Mouse (Mus musculus) kidney, embryonic 14.5 days (tissue): Measurements from ENCODE around the gene Gm45753. TPM values are rescaled to one million over a fixed set of nuclear protein-coding genes. Genes with fewer than 3 reads are reported as not detected.

Experiments used
- ATAC-seq: fragments of 200-750 bp; cut with Nextera tagmentation; 2 replicates; pipeline ENCODE4 v1.8.0; 2017; ENCODE audit warnings: moderate number of reproducible peaks, mild to moderate bottlenecking, moderate TSS enrichment, moderate library complexity; ENCODE audit not compliant: low FRiP score, low TSS enrichment
- H3K27ac ChIP-seq: fragments of 300-500 bp; sonication (generic); 2 replicates; pipeline ENCODE4 v1.5.1; 2014; ENCODE audit warnings: low read depth, mild to moderate bottlenecking, low read length, moderate library complexity, mixed read lengths
- H3K27me3 ChIP-seq: fragments of 300-500 bp; sonication (generic); 2 replicates; pipeline ENCODE4 v1.6.1; 2014; ENCODE audit warnings: mild to moderate bottlenecking, low read length; ENCODE audit not compliant: control insufficient read depth, insufficient read depth
- H3K36me3 ChIP-seq: fragments of 300-500 bp; sonication (generic); 2 replicates; pipeline ENCODE4 v1.6.1; 2014; ENCODE audit warnings: low read length, mixed read lengths; ENCODE audit not compliant: control insufficient read depth, insufficient read depth
- H3K4me1 ChIP-seq: fragments of 300-500 bp; sonication (generic); 2 replicates; pipeline ENCODE4 v1.6.1; 2014; ENCODE audit warnings: low read length, mixed read lengths; ENCODE audit not compliant: control insufficient read depth, insufficient read depth
- H3K4me2 ChIP-seq: fragments of 300-500 bp; sonication (generic); replicated peaks from 2 replicates; pipeline ENCODE4 v1.6.1; 2014; ENCODE audit warnings: low read depth, mild to moderate bottlenecking, low read length
- H3K4me3 ChIP-seq: fragments of 300-500 bp; sonication (generic); 2 replicates; pipeline ENCODE4 v1.5.1; 2014; ENCODE audit warnings: mild to moderate bottlenecking, low read length
- H3K9ac ChIP-seq: fragments of 300-500 bp; sonication (generic); 2 replicates; pipeline ENCODE4 v1.6.1; 2014; ENCODE audit warnings: low read depth, mild to moderate bottlenecking, low read length, moderate library complexity
- H3K9me3 ChIP-seq: fragments of 300-500 bp; sonication (generic); 2 replicates; pipeline ENCODE4 v1.6.1; 2016; ENCODE audit warnings: low read length; ENCODE audit not compliant: control insufficient read depth
- WGBS: fragments of 180-500 bp; shearing (Covaris S2); extraction: QIAGEN DNeasy Blood & Tissue Kit; methylation state at CpG from one replicate; pipeline ENCODE4 v1.1.7; 2014; 5-methylcytosine and 5-hydroxymethylcytosine counted together
- polyA plus RNA-seq: library from polyadenylated mRNA; unstranded; fragments of >200 nt; fragmentation: Nextera tagmentation; extraction: Ambion mirVana; gene quantifications from 2 replicates; pipeline ENCODE4 v1.2.1, GENCODE M21; 2014

Gm45753 gene
- polyA plus RNA-seq, 1 experiment from 2014 or later = not detected

DNA sequence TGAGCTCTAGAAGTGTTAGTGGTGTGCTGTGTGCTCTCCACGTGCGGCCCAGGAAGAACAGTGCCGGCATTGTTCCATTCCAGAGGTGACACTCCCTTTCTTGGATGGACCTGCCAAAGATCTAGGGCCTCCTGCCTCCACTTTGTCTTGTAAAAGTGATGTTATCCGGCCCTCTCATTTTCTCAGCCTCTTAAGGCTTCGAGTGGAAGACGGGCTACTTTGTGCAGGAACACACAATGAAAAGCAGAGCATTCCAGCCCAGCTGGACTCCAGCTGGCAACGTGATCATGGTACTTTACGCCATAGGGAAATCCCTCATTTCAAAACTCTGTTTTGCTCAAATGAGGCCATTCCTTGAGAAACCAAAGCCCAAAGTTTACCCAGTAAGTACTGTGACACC, 41.3 kb downstream of the Gm45753 start:
- no peaks in the 10 kb centered on the region for H3K36me3 ChIP-seq
- ATAC-seq = no peak
- H3K4me3 ChIP-seq = no peak overlapping the region
- 85% methylated on average over 8 of the region's 8 CpGs for WGBS
- H3K4me2 ChIP-seq = no peak overlapping the region
- no peaks in the 10 kb centered on the region for H3K4me1 ChIP-seq
- no peak overlapping the region for H3K9ac ChIP-seq
- H3K9me3 ChIP-seq = no peaks in the 10 kb centered on the region
- H3K27me3 ChIP-seq = no peaks in the 10 kb centered on the region
- no peak overlapping the region for H3K27ac ChIP-seq

DNA sequence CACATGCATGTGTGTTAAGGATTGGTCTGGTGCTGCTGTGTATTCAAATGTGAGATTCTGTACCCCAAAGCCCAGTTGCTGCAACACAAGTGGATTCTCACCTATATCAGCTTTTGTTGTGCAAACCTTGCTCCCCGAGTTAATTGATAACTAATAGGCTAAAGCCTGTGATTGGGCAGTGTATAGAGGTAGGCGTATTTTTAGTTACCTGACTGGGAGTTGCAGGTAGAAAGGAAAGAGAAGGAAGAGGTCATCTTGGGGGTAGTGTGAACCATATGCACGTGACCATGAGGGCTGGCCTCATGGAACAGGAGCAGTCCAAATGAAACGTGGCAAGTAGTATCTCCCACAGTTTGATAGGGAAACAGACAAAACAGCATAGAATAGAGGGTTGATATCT, 43.3 kb downstream of the Gm45753 start:
- Histone ChIP-seq H3K4me2 (no peak overlapping the region), H3K27ac (no peak overlapping the region), H3K9ac (no peak overlapping the region), H3K36me3 (no peaks in the 10 kb centered on the region), H3K4me1 (no peaks in the 10 kb centered on the region), H3K4me3 (no peak overlapping the region), H3K27me3 (no peaks in the 10 kb centered on the region), H3K9me3 (no peaks in the 10 kb centered on the region)
- ATAC-seq = no peak
- 82% methylated on average over 4 of the region's 4 CpGs for WGBS

DNA sequence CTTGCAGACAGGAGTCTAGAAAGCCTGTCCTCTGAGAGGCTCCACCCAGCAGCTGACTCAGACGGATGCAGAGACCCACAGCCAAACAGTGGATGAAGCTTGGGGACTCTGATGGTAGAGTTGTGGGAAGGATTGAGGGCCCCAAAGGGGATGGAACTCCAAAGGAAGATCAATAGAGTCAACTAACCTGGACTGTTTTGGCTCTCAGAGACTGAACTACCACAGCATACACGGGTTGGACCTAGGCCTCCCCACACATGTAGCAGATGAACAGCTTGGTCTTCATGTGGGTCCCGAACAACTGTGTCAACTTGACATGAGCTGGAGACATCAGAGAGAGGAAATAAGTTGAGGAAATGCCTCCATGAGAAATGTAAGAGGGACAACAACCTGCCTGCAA, 45.4 kb downstream of the Gm45753 start:
- Histone ChIP-seq H3K4me1 (no peaks in the 10 kb centered on the region), H3K27me3 (no peaks in the 10 kb centered on the region), H3K36me3 (no peaks in the 10 kb centered on the region), H3K27ac (no peak overlapping the region), H3K9me3 (no peaks in the 10 kb centered on the region), H3K4me3 (no peak overlapping the region), H3K9ac (no peak overlapping the region), H3K4me2 (no peak overlapping the region)
- no peak for ATAC-seq
- 89% methylated on average over 3 of the region's 3 CpGs for WGBS

DNA sequence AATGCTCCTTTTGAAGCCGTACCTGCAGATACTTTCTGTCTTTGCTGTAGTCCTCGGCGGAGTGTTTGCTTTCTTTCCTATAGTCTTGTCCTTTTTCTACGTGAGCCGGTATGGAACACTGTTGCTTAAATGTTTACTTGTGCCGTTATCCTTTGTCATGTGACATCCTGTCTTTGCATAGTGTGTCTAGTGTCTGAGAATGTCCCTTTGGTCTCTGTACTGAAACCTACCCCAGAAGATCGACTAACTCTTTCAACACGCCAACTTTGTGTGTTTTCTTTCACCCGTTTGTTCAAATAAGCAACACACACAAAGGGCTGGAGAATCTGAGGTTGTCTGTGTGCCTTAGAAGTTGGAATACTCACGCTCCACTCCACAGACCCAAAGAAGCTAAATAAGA, 46.3 kb downstream of the Gm45753 start, which contains the start of gene F11:
Gene F11 (minus strand): TSS at position 112 of the 400 bp plus-strand sequence.
- Histone ChIP-seq H3K9ac (no peak within 1 kb of the TSS), H3K27me3 (no peaks in the 10 kb centered on the region), H3K4me3 (no peak within 1 kb of the TSS), H3K27ac (no peak within 1 kb of the TSS), H3K36me3 (no peaks in the 10 kb centered on the region), H3K9me3 (no peaks in the 10 kb centered on the region), H3K4me1 (no peaks in the 10 kb centered on the region), H3K4me2 (no peak within 1 kb of the TSS)
- ATAC-seq = no peak
- WGBS = 90% methylated on average over 10 of the region's 10 CpGs

DNA sequence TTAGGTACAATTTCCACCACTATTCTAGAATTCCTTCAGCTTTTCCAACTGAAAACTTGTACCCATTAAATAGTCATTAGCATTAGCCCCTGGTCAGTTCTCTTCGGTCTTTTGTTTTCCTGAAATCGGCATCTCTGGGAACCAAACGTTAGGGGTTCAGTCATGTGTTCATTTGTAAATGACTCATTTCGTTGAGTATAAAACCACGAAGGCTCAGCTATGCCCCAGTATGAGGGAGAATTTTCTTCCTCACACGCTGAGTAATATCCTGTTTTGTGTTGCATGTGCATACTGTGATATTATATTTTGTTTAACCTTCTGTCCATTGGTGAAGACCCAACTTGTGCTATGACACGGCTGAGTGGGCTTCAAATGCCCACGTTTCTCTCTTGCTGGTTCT, 49.8 kb downstream of the Gm45753 start:
- Histone ChIP-seq H3K4me1 (no peaks in the 10 kb centered on the region), H3K27me3 (no peaks in the 10 kb centered on the region), H3K9me3 (no peaks in the 10 kb centered on the region), H3K27ac (no peak overlapping the region), H3K4me3 (no peak overlapping the region), H3K4me2 (no peak overlapping the region), H3K9ac (no peak overlapping the region), H3K36me3 (no peaks in the 10 kb centered on the region)
- WGBS = 72% methylated on average over 8 of the region's 8 CpGs
- no peak for ATAC-seq

DNA sequence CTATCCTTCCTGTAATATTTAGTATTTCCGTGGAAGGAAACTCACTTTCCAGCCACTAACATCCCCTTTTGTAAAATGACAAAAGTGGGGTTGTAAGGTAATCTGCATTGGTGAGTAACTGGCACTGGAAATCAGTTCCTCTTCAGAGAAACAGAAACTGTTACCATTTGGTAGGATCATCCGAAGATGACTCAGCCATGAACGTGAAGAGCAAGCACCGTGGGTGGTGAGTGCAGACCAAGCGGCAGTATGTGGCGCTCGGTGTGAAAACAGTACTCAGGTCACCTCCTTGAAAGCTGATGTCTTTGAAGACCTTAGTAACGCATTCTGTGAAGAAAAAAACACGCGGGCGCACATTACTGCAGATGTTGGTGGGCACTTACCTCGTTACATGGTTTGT, 53.2 kb downstream of the Gm45753 start:
- H3K9ac ChIP-seq = no peak overlapping the region
- H3K36me3 ChIP-seq = no peaks in the 10 kb centered on the region
- H3K4me1 ChIP-seq = no peaks in the 10 kb centered on the region
- H3K4me3 ChIP-seq = no peak overlapping the region
- 54% methylated on average over 12 of the region's 12 CpGs for WGBS
- no peaks in the 10 kb centered on the region for H3K9me3 ChIP-seq
- no peak overlapping the region for H3K27ac ChIP-seq
- no peaks in the 10 kb centered on the region for H3K27me3 ChIP-seq
- H3K4me2 ChIP-seq = no peak overlapping the region
- no peak for ATAC-seq

DNA sequence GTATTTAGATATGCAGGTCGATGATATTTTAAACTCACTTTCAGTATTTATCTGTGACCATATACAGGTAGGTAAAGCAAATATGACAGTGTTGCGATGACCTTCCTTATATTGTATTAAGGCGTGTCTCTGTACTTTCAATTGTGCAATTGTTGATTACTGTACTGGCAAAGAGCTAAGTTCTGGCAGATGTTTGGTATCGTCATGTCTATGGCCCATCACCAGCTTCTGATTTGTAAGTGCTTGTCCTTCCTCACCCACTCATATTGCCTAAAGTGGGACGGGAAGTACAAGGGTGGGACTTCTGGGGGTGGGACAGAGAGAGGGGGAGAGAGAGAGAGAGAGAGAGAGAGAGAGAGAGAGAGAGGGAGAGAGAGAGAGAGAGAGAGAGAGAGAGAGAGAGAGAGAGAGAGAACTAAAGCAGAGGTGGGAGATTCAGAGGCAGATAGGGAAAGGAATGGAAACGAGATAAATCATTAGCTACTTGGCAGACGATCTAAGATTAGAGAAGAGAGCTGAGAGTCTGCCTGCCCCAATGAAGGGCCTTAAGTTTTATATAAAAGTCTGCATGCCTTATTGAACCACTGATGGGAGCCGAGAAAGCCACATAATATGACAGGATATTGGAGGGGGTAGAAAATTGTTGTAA, 53.9 kb downstream of the Gm45753 start:
- H3K4me3 ChIP-seq = no peak overlapping the region
- H3K27ac ChIP-seq = no peak overlapping the region
- no peak overlapping the region for H3K4me2 ChIP-seq
- ATAC-seq = no peak
- no peaks in the 10 kb centered on the region for H3K9me3 ChIP-seq
- no peaks in the 10 kb centered on the region for H3K27me3 ChIP-seq
- H3K36me3 ChIP-seq = no peaks in the 10 kb centered on the region
- H3K9ac ChIP-seq = no peak overlapping the region
- WGBS = 80% methylated on average over 8 of the region's 8 CpGs
- no peaks in the 10 kb centered on the region for H3K4me1 ChIP-seq

DNA sequence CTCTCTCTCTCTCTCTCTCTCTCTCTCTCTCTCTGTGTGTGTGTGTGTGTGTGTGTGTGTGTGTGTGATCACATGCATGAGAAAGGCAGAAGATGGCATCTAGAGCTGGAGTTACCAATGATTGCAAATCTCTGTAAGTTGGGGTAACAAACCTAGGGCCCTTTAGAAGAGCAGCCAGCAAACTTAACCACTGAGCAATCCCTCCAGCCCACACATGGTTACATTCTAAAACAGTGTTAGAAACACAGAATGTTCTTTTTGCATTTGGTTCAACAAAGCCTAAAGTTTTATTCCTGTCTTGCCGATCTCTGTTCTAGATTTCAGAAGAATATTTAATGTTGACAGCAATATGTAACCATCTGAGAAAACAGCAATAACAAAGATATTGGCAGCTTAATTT, 54.7 kb downstream of the Gm45753 start:
- WGBS = 87% methylated on average over 1 of the region's 1 CpGs

DNA sequence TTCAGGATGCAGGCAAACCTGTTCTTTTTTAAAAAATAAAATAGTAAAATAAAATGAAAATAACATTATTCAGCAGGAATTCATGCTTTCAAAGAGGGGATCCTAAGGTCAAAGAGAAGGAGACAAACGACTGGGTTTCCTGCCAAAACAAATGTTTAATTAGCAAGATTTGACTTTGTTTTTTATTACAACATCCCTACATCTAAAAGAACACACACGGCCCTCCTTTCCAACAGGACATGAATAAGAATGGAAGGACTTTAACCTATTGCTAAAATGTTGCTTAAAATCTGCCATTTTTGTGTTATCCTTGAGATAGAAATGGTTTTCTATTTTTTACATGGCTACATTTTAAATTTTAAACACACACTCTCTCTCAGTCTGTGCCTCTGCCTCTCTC, 55.2 kb downstream of the Gm45753 start:
- H3K9ac ChIP-seq = no peak overlapping the region
- no peaks in the 10 kb centered on the region for H3K4me1 ChIP-seq
- no peak overlapping the region for H3K4me2 ChIP-seq
- H3K27ac ChIP-seq = no peak overlapping the region
- H3K9me3 ChIP-seq = no peaks in the 10 kb centered on the region
- no peak overlapping the region for H3K4me3 ChIP-seq
- no peak for ATAC-seq
- H3K36me3 ChIP-seq = no peaks in the 10 kb centered on the region
- H3K27me3 ChIP-seq = no peaks in the 10 kb centered on the region
- 42% methylated on average over 2 of the region's 2 CpGs for WGBS

More for the DNA sequence above, 54.7 kb downstream of the Gm45753 start:
- ATAC-seq = no peak
- H3K4me1 ChIP-seq = no peaks in the 10 kb centered on the region
- H3K27me3 ChIP-seq = no peaks in the 10 kb centered on the region
- no peaks in the 10 kb centered on the region for H3K9me3 ChIP-seq
- no peaks in the 10 kb centered on the region for H3K36me3 ChIP-seq
- H3K27ac ChIP-seq = no peak overlapping the region
- no peak overlapping the region for H3K4me2 ChIP-seq
- H3K9ac ChIP-seq = no peak overlapping the region
- H3K4me3 ChIP-seq = no peak overlapping the region
